Mouse (Mus musculus) heart, embryonic 16.5 days (tissue): ENCODE results near the gene Pdzd3. TPM values are rescaled to one million over a fixed set of nuclear protein-coding genes. Genes with fewer than 3 reads are reported as not detected.

Experiments
- ATAC-seq: fragments of 200-750 bp; cut with Nextera tagmentation; replicated peaks from 2 replicates; pipeline ENCODE4 v1.8.0; 2017; ENCODE audit warnings: moderate number of reproducible peaks; ENCODE audit not compliant: insufficient read depth, low FRiP score; ENCODE audit errors: extremely low read depth
- H3K27ac ChIP-seq: fragments of 300-500 bp; sonication (generic); 2 replicates; pipeline ENCODE4 v1.5.1; 2014; ENCODE audit warnings: mild to moderate bottlenecking, low read length, control low read depth, moderate library complexity
- H3K27me3 ChIP-seq: fragments of 300-500 bp; sonication (generic); 2 replicates; pipeline ENCODE4 v1.6.1; 2014; ENCODE audit warnings: low read length, mixed read lengths; ENCODE audit not compliant: control insufficient read depth, insufficient read depth
- H3K36me3 ChIP-seq: fragments of 300-500 bp; sonication (generic); 2 replicates; pipeline ENCODE4 v1.6.1; 2014; ENCODE audit not compliant: control insufficient read depth, insufficient read depth
- H3K4me1 ChIP-seq: fragments of 300-500 bp; sonication (generic); 2 replicates; pipeline ENCODE4 v1.6.1; 2014; ENCODE audit warnings: low read length, mixed read lengths; ENCODE audit not compliant: control insufficient read depth, insufficient read depth
- H3K4me2 ChIP-seq: fragments of 300-500 bp; sonication (generic); 2 replicates; pipeline ENCODE4 v1.6.1; 2014; ENCODE audit warnings: low read depth, mild to moderate bottlenecking, control low read depth, low read length
- H3K4me3 ChIP-seq: fragments of 300-500 bp; sonication (generic); 2 replicates; pipeline ENCODE4 v1.5.1; 2014; ENCODE audit warnings: mild to moderate bottlenecking, control low read depth, low read length
- H3K9ac ChIP-seq: fragments of 300-500 bp; sonication (generic); 2 replicates; pipeline ENCODE4 v1.6.1; 2014; ENCODE audit warnings: low read length, control low read depth
- H3K9me3 ChIP-seq: fragments of 300-500 bp; sonication (generic); replicated peaks from 2 replicates; pipeline ENCODE4 v1.6.1; 2016; ENCODE audit warnings: low read length; ENCODE audit not compliant: control insufficient read depth
- WGBS: fragments of 180-500 bp; shearing (Covaris S2); extraction: QIAGEN DNeasy Blood & Tissue Kit; methylation state at CpG from one replicate; pipeline ENCODE4 v1.1.7; 2014; 5-methylcytosine and 5-hydroxymethylcytosine counted together
- polyA plus RNA-seq: library from polyadenylated mRNA; unstranded; fragments of >200 nt; fragmentation: Nextera tagmentation; extraction: Ambion mirVana; gene quantifications from 2 replicates; pipeline ENCODE4 v1.2.1, GENCODE M21; 2015

Gene Pdzd3
- polyA plus RNA-seq, 1 experiment from 2014 or later = 0.07 TPM

- H3K9me3 ChIP-seq = no peaks in the 10 kb centered on the region
- H3K4me3 ChIP-seq = no peak overlapping the region
- ATAC-seq = 0 out of 2 replicates have a peak, but pooled peaks have one; percentile 49
- no peaks in the 10 kb centered on the region for H3K36me3 ChIP-seq
- no peaks in the 10 kb centered on the region; the same call in 1 of the 2 replicates for H3K4me1 ChIP-seq
- no peak overlapping the region for H3K27ac ChIP-seq
- H3K27me3 ChIP-seq = no peaks in the 10 kb centered on the region
- no peak overlapping the region for H3K4me2 ChIP-seq
- WGBS = 76% methylated on average over 8 of the region's 8 CpGs
- no peak overlapping the region for H3K9ac ChIP-seq
These were observed 4.9 kb upstream of the Pdzd3 start for GRCm38 (mm10) chr9:44256213-44256612.

- Histone ChIP-seq H3K27me3 (no peaks in the 10 kb centered on the region), H3K27ac (no peak overlapping the region), H3K9me3 (no peaks in the 10 kb centered on the region), H3K4me1 (no peaks in the 10 kb centered on the region; the same call in 1 of the 2 replicates), H3K4me3 (no peak overlapping the region), H3K36me3 (no peaks in the 10 kb centered on the region), H3K4me2 (no peak overlapping the region), H3K9ac (no peak overlapping the region)
- ATAC-seq = no peak
- 49% methylated on average over 6 of the region's 6 CpGs for WGBS
These were observed 3.9 kb upstream of the Pdzd3 start for GRCm38 (mm10) chr9:44255136-44255521.

- H3K9ac ChIP-seq = no peak overlapping the region
- no peak for ATAC-seq
- H3K4me2 ChIP-seq = no peak overlapping the region
- H3K9me3 ChIP-seq = no peaks in the 10 kb centered on the region
- no peaks in the 10 kb centered on the region for H3K27me3 ChIP-seq
- no peak overlapping the region for H3K27ac ChIP-seq
- H3K4me3 ChIP-seq = no peak overlapping the region
- H3K36me3 ChIP-seq = no peaks in the 10 kb centered on the region
- H3K4me1 ChIP-seq = no peaks in the 10 kb centered on the region; the same call in 1 of the 2 replicates
- WGBS = 26% methylated on average over 4 of the region's 5 CpGs
These were observed 3.4 kb upstream of the Pdzd3 start for GRCm38 (mm10) chr9:44254508-44255135.

DNA sequence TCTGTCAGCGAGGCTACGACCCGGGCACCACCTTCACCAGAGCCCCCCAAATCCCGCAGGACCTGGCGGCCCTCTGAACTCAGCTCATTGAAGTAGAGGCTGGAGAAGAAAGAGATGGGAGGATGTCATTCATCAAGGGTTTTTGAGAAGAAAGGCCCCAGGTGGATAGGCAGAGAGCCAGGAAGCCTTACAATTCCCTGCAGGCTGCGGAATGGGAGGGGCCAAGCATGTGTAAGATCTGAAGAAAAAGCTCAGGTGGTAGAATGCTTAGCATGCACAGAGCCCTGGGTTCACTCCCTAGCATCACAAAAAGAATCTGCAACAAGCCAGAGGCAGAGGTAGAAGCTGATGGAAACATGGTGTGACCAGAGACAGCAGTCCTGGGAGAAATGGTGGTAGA is 2.2 kb upstream of the Pdzd3 start:
- no peak overlapping the region for H3K9ac ChIP-seq
- no peak overlapping the region for H3K27ac ChIP-seq
- H3K9me3 ChIP-seq = no peaks in the 10 kb centered on the region
- ATAC-seq = no peak
- no peak overlapping the region for H3K4me2 ChIP-seq
- no peaks in the 10 kb centered on the region for H3K36me3 ChIP-seq
- no peaks in the 10 kb centered on the region for H3K27me3 ChIP-seq
- 79% methylated on average over 6 of the region's 6 CpGs for WGBS
- H3K4me1 ChIP-seq = peaks cover 2% of the 10 kb centered on the region; the same call in 1 of the 2 replicates
- no peak overlapping the region for H3K4me3 ChIP-seq

DNA sequence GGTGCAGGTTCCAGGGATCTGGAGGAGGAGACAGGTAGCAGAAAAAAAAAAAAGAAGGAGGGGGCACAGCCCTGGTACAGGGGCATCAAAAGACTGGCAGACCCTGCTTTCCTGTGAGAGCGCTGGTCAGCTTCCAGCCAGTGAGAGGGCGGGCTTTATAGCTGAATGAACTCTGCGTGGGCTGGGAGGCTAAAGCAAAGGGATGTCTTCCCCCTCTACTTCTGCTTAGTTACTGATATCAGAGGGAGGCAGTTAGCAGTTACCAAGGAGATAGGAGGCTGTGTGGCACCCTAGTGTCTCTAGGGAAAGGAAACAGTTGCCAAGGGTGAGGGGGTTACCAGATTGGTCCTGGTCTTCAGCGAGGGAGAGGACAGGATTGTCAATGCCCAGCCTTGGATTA is 826 bp downstream of the Pdzd3 start:
- no peaks in the 10 kb centered on the region for H3K9me3 ChIP-seq
- 61% methylated on average over 4 of the region's 4 CpGs for WGBS
- 0 out of 2 replicates have a peak, but pooled peaks cover 3% of the 10 kb centered on the region for H3K27me3 ChIP-seq
- no peak overlapping the region for H3K9ac ChIP-seq
- no peak overlapping the region for H3K27ac ChIP-seq
- ATAC-seq = no peak
- H3K4me1 ChIP-seq = peaks cover 2% of the 10 kb centered on the region; the same call in 1 of the 2 replicates
- no peak overlapping the region for H3K4me2 ChIP-seq
- H3K4me3 ChIP-seq = no peak overlapping the region
- H3K36me3 ChIP-seq = no peaks in the 10 kb centered on the region

DNA sequence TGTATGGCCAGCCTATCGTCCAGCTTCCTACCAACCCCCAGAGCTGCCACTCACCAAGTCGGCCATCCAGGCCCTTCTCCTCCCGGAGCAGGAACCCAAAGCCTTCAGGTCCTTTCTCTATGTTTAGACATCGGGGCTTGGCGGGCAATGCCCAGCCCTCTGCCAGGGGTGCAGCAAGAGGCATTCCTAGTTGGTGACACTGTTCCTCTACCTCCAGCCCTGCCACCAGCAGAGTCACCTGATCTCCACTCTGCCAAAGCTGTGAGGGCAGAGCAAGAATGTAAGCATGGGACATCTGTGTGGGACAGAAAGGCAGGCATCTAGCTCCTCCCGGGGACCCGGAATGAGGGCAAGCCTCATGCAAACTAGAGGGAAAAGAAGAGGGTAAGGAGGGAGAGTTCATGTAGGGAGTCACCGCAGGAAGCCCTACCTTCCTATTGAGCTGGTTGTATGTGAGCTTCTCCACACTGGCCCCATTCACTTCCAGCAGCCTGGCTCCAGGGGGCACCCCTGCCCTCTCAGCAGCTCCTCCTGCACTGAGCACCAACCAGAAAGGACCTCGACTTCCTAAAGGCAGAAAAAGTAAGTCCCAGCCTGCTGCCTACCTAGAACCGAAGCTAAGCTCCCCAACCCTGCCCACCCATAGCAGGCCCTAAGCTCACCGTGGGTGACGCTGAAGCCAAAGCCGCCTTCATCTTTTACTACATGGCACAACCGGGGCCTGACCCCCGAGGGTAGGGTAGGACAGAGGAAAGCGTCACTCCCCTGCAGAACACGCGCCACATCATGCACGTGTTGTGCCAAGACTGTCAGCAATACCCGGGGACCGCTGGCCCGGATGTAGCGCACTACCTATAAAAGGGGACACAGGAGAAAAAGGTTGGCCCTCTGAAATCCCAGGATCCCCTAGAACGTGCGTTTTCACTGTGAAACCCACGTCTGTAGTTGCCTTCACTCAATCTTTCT is 1.8 kb downstream of the Pdzd3 start:
- peak; percentile 87 for ATAC-seq
- Histone ChIP-seq H3K27ac (no peak overlapping the region), H3K4me1 (peaks cover 2% of the 10 kb centered on the region; the same call in 1 of the 2 replicates), H3K9ac (peak overlapping the region; percentile 61), H3K36me3 (no peaks in the 10 kb centered on the region), H3K27me3 (0 out of 2 replicates have a peak, but pooled peaks cover 3% of the 10 kb centered on the region), H3K9me3 (no peaks in the 10 kb centered on the region), H3K4me3 (0 out of 2 replicates have a peak overlapping the region, but pooled peaks have one; percentile 1), H3K4me2 (peak overlapping the region; percentile 35; the same call in 1 of the 2 replicates)
- 37% methylated on average over 26 of the region's 26 CpGs for WGBS

- H3K4me3 ChIP-seq = no peak overlapping the region
- H3K9me3 ChIP-seq = no peaks in the 10 kb centered on the region
- no peak overlapping the region for H3K9ac ChIP-seq
- no peak overlapping the region for H3K4me2 ChIP-seq
- peaks cover 2% of the 10 kb centered on the region; the same call in 1 of the 2 replicates for H3K4me1 ChIP-seq
- 70% methylated on average over 6 of the region's 6 CpGs for WGBS
- no peak overlapping the region for H3K27ac ChIP-seq
- 0 out of 2 replicates have a peak, but pooled peaks cover 3% of the 10 kb centered on the region for H3K27me3 ChIP-seq
- H3K36me3 ChIP-seq = no peaks in the 10 kb centered on the region
- ATAC-seq = no peak
These were observed 3.4 kb downstream of the Pdzd3 start for GRCm38 (mm10) chr9:44247907-44248306.

GRCm38 (mm10) chr9:44243621-44244020 is 7.7 kb downstream of the Pdzd3 start:
- no peak overlapping the region for H3K4me3 ChIP-seq
- no peaks in the 10 kb centered on the region for H3K9me3 ChIP-seq
- H3K4me2 ChIP-seq = no peak overlapping the region
- no peak for ATAC-seq
- H3K9ac ChIP-seq = no peak overlapping the region
- no peaks in the 10 kb centered on the region for H3K4me1 ChIP-seq
- 43% methylated on average over 2 of the region's 2 CpGs for WGBS
- H3K36me3 ChIP-seq = no peaks in the 10 kb centered on the region
- H3K27ac ChIP-seq = no peak overlapping the region
- 0 out of 2 replicates have a peak, but pooled peaks cover 3% of the 10 kb centered on the region for H3K27me3 ChIP-seq

- Histone ChIP-seq H3K4me1 (no peaks in the 10 kb centered on the region), H3K36me3 (no peaks in the 10 kb centered on the region), H3K9me3 (no peaks in the 10 kb centered on the region), H3K4me2 (no peak overlapping the region), H3K27ac (no peak overlapping the region), H3K4me3 (no peak overlapping the region), H3K9ac (no peak overlapping the region), H3K27me3 (no peaks in the 10 kb centered on the region)
- no peak for ATAC-seq
- 48% methylated on average over 9 of the region's 9 CpGs for WGBS
These were observed 9.9 kb downstream of the Pdzd3 start for GRCm38 (mm10) chr9:44241418-44241817.
